Mouse (Mus musculus): Measurements from ENCODE around the gene Mtif2. TPM values are rescaled to one million over a fixed set of nuclear protein-coding genes. Genes with fewer than 3 reads are reported as not detected.
A peak's percentile ranks its signal among the peaks of the same experiment; 100 is the strongest.
"Not testable (repeated sequence)": the region's sequence is repeated elsewhere in the genome, so short reads cannot be mapped to it uniquely, and the experiment has no call there.

The Mtif2 gene
- polyA plus RNA-seq, 1 experiment from 2014 or later: 23.6 TPM

GRCm38 (mm10) chr11:29514682-29515412, 11.4 kb upstream of the Mtif2 start, which contains the start of gene Prorsd1:
Gene Prorsd1, minus strand, starts transcription at chr11:29515033.
- ATAC-seq (ENCODE audit: low read depth) (peak; percentile 99), DNase-seq (ENCODE audit: low spot score) (peak; percentile 96)
- Histone ChIP-seq H3K9ac (ENCODE audit: low read depth, low read length) (peak within 1 kb of the TSS; percentile 66), H3K4me2 (ENCODE audit: low read depth, low read length) (peak within 1 kb of the TSS; percentile 60), H3K36me3 (ENCODE audit: control insufficient read depth, insufficient read depth, low read length) (peaks cover 18% of the 10 kb centered on the region), H3K4me1 (ENCODE audit: control insufficient read depth, insufficient read depth, low read length) (peaks cover 7% of the 10 kb centered on the region; the same call in 1 of the 2 replicates), H3K27me3 (replicated peaks; ENCODE audit: control insufficient read depth, insufficient read depth, low read length) (no peaks in the 10 kb centered on the region), H3K9me3 (ENCODE audit: control insufficient read depth, low read length) (no peaks in the 10 kb centered on the region), H3K27ac (replicated peaks; ENCODE audit: low read depth, low read length) (peak within 1 kb of the TSS; percentile 65), H3K4me3 (ENCODE audit: low read depth, low read length) (peak within 1 kb of the TSS; percentile 56)
- whole genome bisulfite sequencing: 4% methylated on average over 40 of the region's 40 CpGs

GRCm38 (mm10) chr11:29538201-29538600, 12.0 kb downstream of the Mtif2 start:
- Histone ChIP-seq H3K27me3 (replicated peaks; ENCODE audit: control insufficient read depth, insufficient read depth, low read length) (no peaks in the 10 kb centered on the region), H3K4me2 (ENCODE audit: low read depth, low read length) (no peak overlapping the region), H3K9ac (ENCODE audit: low read depth, low read length) (no peak overlapping the region), H3K4me1 (ENCODE audit: control insufficient read depth, insufficient read depth, low read length) (no peaks in the 10 kb centered on the region), H3K4me3 (ENCODE audit: low read depth, low read length) (no peak overlapping the region), H3K36me3 (ENCODE audit: control insufficient read depth, insufficient read depth, low read length) (peaks cover 70% of the 10 kb centered on the region), H3K9me3 (ENCODE audit: control insufficient read depth, low read length) (no peaks in the 10 kb centered on the region), H3K27ac (replicated peaks; ENCODE audit: low read depth, low read length) (no peak overlapping the region)
- 89% methylated on average over 1 of the region's 1 CpGs for WGBS
- DNase-seq (ENCODE audit: low spot score) (no peak), ATAC-seq (ENCODE audit: low read depth) (no peak)

DNA sequence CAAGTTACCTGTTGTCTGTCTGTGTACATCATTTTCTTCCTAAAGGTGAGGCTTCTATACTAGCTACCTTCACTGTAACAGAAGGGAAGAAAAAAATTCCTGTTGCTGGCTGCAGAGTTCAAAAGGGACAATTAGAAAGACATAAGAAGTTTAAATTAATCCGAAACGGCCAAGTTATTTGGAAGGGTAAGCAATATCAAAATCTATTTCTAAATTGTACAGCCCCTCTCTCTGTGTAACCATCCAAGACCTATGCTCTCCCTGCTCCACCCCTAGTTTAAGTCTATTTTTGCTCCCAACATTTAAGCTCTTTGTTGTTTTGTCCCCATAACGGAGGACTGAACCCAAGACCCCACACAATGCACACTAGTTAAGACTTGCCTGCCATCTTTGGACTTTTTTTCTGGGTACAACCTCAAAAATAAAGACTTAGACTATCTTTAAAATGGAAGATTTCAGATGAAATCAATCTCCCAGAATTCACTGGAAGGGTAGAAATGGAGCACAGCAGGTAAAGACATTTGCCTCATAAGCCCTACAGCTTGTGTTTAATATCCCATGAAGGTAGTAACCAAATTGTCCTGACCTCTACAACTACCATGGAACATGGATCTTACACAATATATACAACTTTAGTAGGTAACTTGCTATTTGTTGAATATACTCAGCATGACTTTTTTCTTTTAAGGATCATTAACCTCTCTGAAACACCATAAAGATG, 18.2 kb downstream of the Mtif2 start:
- peaks cover 56% of the 10 kb centered on the region for H3K36me3 ChIP-seq (ENCODE audit: control insufficient read depth, insufficient read depth, low read length)
- WGBS: 85% methylated on average over 3 of the region's 3 CpGs
- H3K9me3 ChIP-seq (ENCODE audit: control insufficient read depth, low read length): no peaks in the 10 kb centered on the region
- DNase-seq (ENCODE audit: low spot score) (no peak), ATAC-seq (ENCODE audit: low read depth) (no peak)
- no peak overlapping the region for H3K9ac ChIP-seq (ENCODE audit: low read depth, low read length)
- peaks cover 9% of the 10 kb centered on the region for H3K4me1 ChIP-seq (ENCODE audit: control insufficient read depth, insufficient read depth, low read length)
- no peak overlapping the region for H3K4me2 ChIP-seq (ENCODE audit: low read depth, low read length)
- no peaks in the 10 kb centered on the region for H3K27me3 ChIP-seq (replicated peaks; ENCODE audit: control insufficient read depth, insufficient read depth, low read length)
- H3K27ac ChIP-seq (replicated peaks; ENCODE audit: low read depth, low read length): no peak overlapping the region
- no peak overlapping the region for H3K4me3 ChIP-seq (ENCODE audit: low read depth, low read length)

GRCm38 (mm10) chr11:29545150-29545752, 19.0 kb downstream of the Mtif2 start:
- peaks cover 54% of the 10 kb centered on the region for H3K36me3 ChIP-seq (ENCODE audit: control insufficient read depth, insufficient read depth, low read length)
- not testable (repeated sequence) for DNase-seq (ENCODE audit: low spot score)
- 78% methylated on average over 4 of the region's 4 CpGs for WGBS

GRCm38 (mm10) chr11:29546297-29546696, 20.1 kb downstream of the Mtif2 start:
- not testable (repeated sequence) for H3K4me1 ChIP-seq (ENCODE audit: control insufficient read depth, insufficient read depth, low read length); DNase-seq (ENCODE audit: low spot score); H3K9me3 ChIP-seq (ENCODE audit: control insufficient read depth, low read length); ATAC-seq (ENCODE audit: low read depth); H3K27me3 ChIP-seq (replicated peaks; ENCODE audit: control insufficient read depth, insufficient read depth, low read length)
- H3K36me3 ChIP-seq (ENCODE audit: control insufficient read depth, insufficient read depth, low read length): peaks cover 44% of the 10 kb centered on the region
- peak overlapping the region; percentile 90; the same call in 1 of the 2 replicates for H3K9ac ChIP-seq (ENCODE audit: low read depth, low read length)
- H3K4me2 ChIP-seq (ENCODE audit: low read depth, low read length): peak overlapping the region; percentile 57
- peak overlapping the region; percentile 75 for H3K4me3 ChIP-seq (ENCODE audit: low read depth, low read length)
- peak overlapping the region; percentile 84; the same call in 1 of the 2 replicates for H3K27ac ChIP-seq (replicated peaks; ENCODE audit: low read depth, low read length)
- WGBS: 90% methylated on average over 2 of the region's 2 CpGs

More at GRCm38 (mm10) chr11:29545150-29545752, 19.0 kb downstream of the Mtif2 start:
- not testable (repeated sequence) for ATAC-seq (ENCODE audit: low read depth); H3K4me1 ChIP-seq (ENCODE audit: control insufficient read depth, insufficient read depth, low read length); H3K4me3 ChIP-seq (ENCODE audit: low read depth, low read length); H3K27ac ChIP-seq (replicated peaks; ENCODE audit: low read depth, low read length); H3K4me2 ChIP-seq (ENCODE audit: low read depth, low read length); H3K27me3 ChIP-seq (replicated peaks; ENCODE audit: control insufficient read depth, insufficient read depth, low read length); H3K9ac ChIP-seq (ENCODE audit: low read depth, low read length); H3K9me3 ChIP-seq (ENCODE audit: control insufficient read depth, low read length)

DNA sequence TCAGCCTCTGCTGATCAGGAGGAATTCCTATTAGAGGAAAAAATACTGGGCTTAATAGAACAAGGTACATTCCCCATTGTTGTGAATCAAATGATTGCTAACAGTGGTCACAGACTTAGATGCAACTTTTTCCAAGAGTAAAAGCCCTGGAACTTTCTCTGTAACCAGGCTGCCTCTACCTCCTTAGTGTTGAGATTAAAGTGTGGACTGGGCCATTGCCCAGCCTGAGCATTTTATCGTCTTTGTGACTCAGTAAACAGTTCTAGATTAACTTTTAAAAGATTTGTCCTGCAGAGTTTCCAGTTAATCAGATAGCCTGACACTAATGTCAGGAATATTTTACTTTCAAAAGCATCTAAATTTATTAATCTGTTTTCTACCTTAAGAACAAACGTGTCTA, 20.6 kb downstream of the Mtif2 start:
- ATAC-seq (ENCODE audit: low read depth): no peak
- Histone ChIP-seq H3K36me3 (ENCODE audit: control insufficient read depth, insufficient read depth, low read length) (peaks cover 40% of the 10 kb centered on the region), H3K4me1 (ENCODE audit: control insufficient read depth, insufficient read depth, low read length) (peaks cover 9% of the 10 kb centered on the region), H3K9me3 (ENCODE audit: control insufficient read depth, low read length) (no peaks in the 10 kb centered on the region), H3K4me2 (ENCODE audit: low read depth, low read length) (peak overlapping the region; percentile 57), H3K27ac (replicated peaks; ENCODE audit: low read depth, low read length) (peak overlapping the region; percentile 84), H3K9ac (ENCODE audit: low read depth, low read length) (peak overlapping the region; percentile 90), H3K4me3 (ENCODE audit: low read depth, low read length) (peak overlapping the region; percentile 75), H3K27me3 (replicated peaks; ENCODE audit: control insufficient read depth, insufficient read depth, low read length) (no peaks in the 10 kb centered on the region)
- 18% methylated on average over 2 of the region's 2 CpGs for WGBS
- no peak for DNase-seq (ENCODE audit: low spot score)

- Histone ChIP-seq H3K4me2 (ENCODE audit: low read depth, low read length) (peak overlapping the region; percentile 57), H3K27me3 (replicated peaks; ENCODE audit: control insufficient read depth, insufficient read depth, low read length) (no peaks in the 10 kb centered on the region), H3K4me1 (ENCODE audit: control insufficient read depth, insufficient read depth, low read length) (peaks cover 9% of the 10 kb centered on the region), H3K36me3 (ENCODE audit: control insufficient read depth, insufficient read depth, low read length) (peaks cover 36% of the 10 kb centered on the region), H3K9me3 (ENCODE audit: control insufficient read depth, low read length) (no peaks in the 10 kb centered on the region), H3K4me3 (ENCODE audit: low read depth, low read length) (peak overlapping the region; percentile 75), H3K27ac (replicated peaks; ENCODE audit: low read depth, low read length) (peak overlapping the region; percentile 84), H3K9ac (ENCODE audit: low read depth, low read length) (peak overlapping the region; percentile 90)
- ATAC-seq (ENCODE audit: low read depth): peak; percentile 28
- under 1% methylated on average over 27 of the region's 27 CpGs for WGBS
- DNase-seq (ENCODE audit: low spot score): no peak
Observed at GRCm38 (mm10) chr11:29547249-29547751, 21.1 kb downstream of the Mtif2 start.

DNA sequence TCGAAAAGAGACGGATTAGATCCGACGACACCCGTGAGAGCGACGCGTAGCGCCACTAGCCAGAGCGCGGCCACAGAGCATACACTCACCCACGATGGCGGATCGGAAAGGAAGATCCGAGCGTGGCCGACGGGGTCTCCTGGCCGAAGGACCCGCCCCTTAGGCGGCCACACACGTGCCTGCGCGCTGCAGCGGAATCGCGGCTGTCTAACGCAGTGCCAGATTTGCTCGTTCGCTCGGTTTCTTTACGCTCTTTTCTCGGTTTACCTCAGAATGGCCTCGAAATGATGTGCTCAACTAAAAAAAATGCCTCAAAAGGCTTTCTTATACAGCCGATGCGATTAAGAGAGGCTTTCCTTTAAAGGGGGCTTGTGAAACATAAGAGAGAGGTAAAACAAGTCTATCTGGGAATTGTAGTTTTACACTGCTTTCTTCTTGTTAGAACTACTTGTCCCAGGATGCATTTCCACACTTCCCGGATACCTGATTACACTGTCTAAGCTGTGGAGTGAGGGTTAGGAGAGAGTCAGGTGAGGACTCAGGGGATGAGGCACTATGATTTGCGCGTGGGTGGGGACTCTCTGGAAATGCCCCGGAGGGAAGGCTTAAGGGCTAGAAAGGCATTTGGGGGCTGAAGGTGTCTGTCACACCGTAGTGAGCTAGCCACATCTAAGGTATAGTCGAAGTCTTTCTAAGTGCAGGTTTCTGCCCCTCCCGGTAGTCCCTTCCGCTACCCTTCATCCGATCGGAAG, 21.7 kb downstream of the Mtif2 start, which contains the start of the genes Clhc1 and Rps27a:
Gene Clhc1 (plus strand): TSS at position 199 of the 752 bp plus-strand sequence.
Gene Rps27a (minus strand): TSS at position 358 of the 752 bp plus-strand sequence.
- H3K4me2 ChIP-seq (ENCODE audit: low read depth, low read length): peak within 1 kb of the TSS; percentile 66
- H3K27me3 ChIP-seq (replicated peaks; ENCODE audit: control insufficient read depth, insufficient read depth, low read length): no peaks in the 10 kb centered on the region
- H3K9ac ChIP-seq (ENCODE audit: low read depth, low read length): peak within 1 kb of the TSS; percentile 90
- peak within 1 kb of the TSS; percentile 75 for H3K4me3 ChIP-seq (ENCODE audit: low read depth, low read length)
- no peaks in the 10 kb centered on the region for H3K9me3 ChIP-seq (ENCODE audit: control insufficient read depth, low read length)
- ATAC-seq (ENCODE audit: low read depth) (peak; percentile 98), DNase-seq (ENCODE audit: low spot score) (peak; percentile 97)
- peaks cover 9% of the 10 kb centered on the region for H3K4me1 ChIP-seq (ENCODE audit: control insufficient read depth, insufficient read depth, low read length)
- H3K27ac ChIP-seq (replicated peaks; ENCODE audit: low read depth, low read length): peak within 1 kb of the TSS; percentile 84
- WGBS: under 1% methylated on average over 46 of the region's 46 CpGs
- peaks cover 34% of the 10 kb centered on the region for H3K36me3 ChIP-seq (ENCODE audit: control insufficient read depth, insufficient read depth, low read length)

Measured in embryonic facial prominence, embryonic 14.5 days (tissue).